Mouse (Mus musculus) fibroblast of lung, adult 2 months (primary cell): ENCODE data around the gene Prss12.

ENCODE experiments used
- DNase-seq: peaks from one replicate; pipeline ENCODE4 v3.0.0-alpha.2; 2011; ENCODE audit warnings: low read depth

The Prss12 gene

GRCm38 (mm10) chr3:123527806-123528507, 81.2 kb downstream of the Prss12 start:
- no peak for DNase-seq

GRCm38 (mm10) chr3:123531124-123531523, 84.4 kb downstream of the Prss12 start:
- DNase-seq: no peak

DNA sequence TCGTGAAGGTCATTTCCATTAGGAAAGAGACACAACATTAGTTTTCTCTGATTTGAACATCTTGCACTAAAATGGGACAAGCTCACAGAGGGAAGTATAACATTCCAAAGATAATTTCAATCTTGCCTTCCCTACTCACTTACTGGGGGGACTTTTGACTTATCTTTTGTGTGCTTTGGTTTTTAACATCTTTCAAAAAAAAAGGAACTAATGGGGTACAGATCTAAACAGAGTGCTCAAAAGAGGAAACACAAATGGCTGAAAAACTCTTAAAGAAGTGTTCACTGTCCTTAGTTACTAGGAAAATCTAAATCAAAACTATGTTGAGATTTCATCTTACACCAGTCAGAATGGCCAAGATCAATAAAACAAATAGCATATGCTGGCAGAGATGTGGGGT, 90.6 kb downstream of the Prss12 start:
- no peak for DNase-seq

GRCm38 (mm10) chr3:123543585-123544304, 97.0 kb downstream of the Prss12 start:
- no peak for DNase-seq

DNA sequence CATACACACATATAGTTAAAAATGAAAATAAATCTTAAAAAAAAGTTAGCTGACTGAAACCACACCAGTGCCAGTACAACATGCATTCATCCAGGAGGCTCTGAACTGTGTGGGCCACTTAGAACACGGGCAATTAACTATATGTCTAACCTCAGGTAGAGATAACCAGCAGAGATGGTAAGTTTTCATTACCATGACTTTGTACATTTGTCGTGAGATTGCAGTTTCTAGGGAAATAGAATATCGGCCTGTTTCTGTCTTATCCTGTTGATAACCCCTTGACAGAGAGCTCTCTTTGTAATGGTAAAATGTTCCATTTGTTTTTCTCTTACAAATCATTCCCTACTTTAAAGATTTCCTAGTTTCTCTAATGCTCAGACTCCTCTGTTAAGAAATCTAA, 103.8 kb downstream of the Prss12 start:
- DNase-seq: no peak

DNA sequence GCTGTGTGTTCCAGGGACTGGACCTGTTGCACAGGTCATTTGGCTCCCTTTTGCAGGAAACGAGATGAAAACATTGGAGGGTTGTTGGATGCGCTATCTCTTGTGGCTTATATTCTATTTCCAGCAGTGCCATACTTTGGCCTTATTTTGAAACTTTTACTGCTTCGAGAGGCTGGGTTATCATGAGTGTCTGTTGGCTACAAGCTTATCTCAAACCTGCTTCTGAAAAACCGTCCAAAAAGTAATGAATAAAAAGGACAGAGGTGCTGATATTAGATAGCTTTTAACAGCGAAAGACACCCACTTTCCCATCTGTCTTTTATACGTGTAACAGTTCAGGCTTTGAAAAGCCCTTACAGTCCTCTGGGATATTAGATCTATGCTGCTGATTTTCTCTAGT, 107.2 kb downstream of the Prss12 start:
- no peak for DNase-seq

- no peak for DNase-seq
These were observed 108.6 kb downstream of the Prss12 start for GRCm38 (mm10) chr3:123555254-123555865.
